In the genomic region with DNA sequence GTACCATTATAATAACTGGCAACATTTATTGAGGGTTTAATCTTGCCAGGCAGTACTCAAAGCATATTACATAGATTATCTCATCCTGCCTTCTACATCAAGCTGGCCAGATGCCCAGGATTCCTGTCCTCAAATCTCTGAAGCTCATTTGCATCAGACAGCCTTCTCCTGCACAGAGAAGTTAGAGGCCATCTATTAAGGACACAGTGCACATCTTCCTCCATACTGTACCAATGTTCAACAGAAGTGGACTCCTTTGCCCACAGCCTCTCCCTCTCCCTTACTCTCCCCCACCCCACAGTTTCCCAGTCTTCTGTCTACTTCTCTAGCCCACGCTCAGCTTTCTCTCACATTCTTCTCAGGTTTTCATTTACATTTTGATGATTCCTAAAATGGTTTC, we compare ENCODE assay signal across 17 mouse cellular contexts.
A peak's percentile ranks its signal among the peaks of the same experiment; 100 is the strongest.
DNase-seq lines count a peak whose midpoint lies in the region; ATAC-seq and TF ChIP-seq lines count a peak whose summit lies in the region.
"Had no signal": no experiment of that assay in that cellular context is flagged by ENCODE, and none has a peak within 500 bp of the region (broad histone marks: within the 10 kb centered on the region; RNA-seq: fewer than 3 reads in every experiment).

No protein-coding gene starts in this region.

- H3K4me3 ChIP-seq in forebrain, embryonic 13.5 days: no peak overlapping the region
- H3K4me3 ChIP-seq in forebrain, embryonic 10.5 days: no peak overlapping the region
- H3K4me3 ChIP-seq in layer of hippocampus, adult 2 months: no peak overlapping the region
- H3K4me3 ChIP-seq in intestine, embryonic 15.5 days (replicated peaks): no peak overlapping the region
- H3K4me3 ChIP-seq: embryonic facial prominence, embryonic 12.5 days; gastrocnemius, adult 2 months; stomach, embryonic 15.5 days had no signal

- WGBS in forebrain, embryonic 13.5 days: 95% methylated on average over 1 of the region's 1 CpGs
- 96% methylated on average over 1 of the region's 1 CpGs for WGBS in forebrain, embryonic 10.5 days
- 73% methylated on average over 1 of the region's 1 CpGs for WGBS in intestine, embryonic 15.5 days

- no peak for TF ChIP-seq CTCF in layer of hippocampus, adult 2 months (conservative IDR thresholded peaks at IDR 0.05)

- DNase-seq in forebrain, embryonic 10.5 days (ENCODE audit: extremely low spot score, low spot score): no peak
- DNase-seq in layer of hippocampus, adult 9-11 months: peak; percentile 20
- no peak for DNase-seq in layer of hippocampus, adult 2 months (ENCODE audit: low spot score in 2 of 2)
- peak; percentile 28 for DNase-seq in Muller cell, postnatal 12 days (ENCODE audit: inconsistent ontology term)
- DNase-seq in retina, postnatal 1 day: peak; percentile 9
- DNase-seq in natural killer cell, adult 2 months (ENCODE audit: low spot score in 2 of 2): no peak
- DNase-seq: adrenal gland, adult 2 months; cerebellum, adult 2 months; gastrocnemius, adult 2 months; heart, postnatal 14 days; kidney, adult 18-20 months had no signal

- ATAC-seq in forebrain, embryonic 13.5 days: 0 out of 2 replicates have a peak, but pooled peaks have one; percentile 16
- ATAC-seq in intestine, embryonic 15.5 days: no peak

- no peaks in the 10 kb centered on the region for H3K4me1 ChIP-seq in forebrain, embryonic 13.5 days
- no peaks in the 10 kb centered on the region; the same call in 1 of the 2 replicates for H3K4me1 ChIP-seq in forebrain, embryonic 10.5 days
- no peaks in the 10 kb centered on the region for H3K4me1 ChIP-seq in intestine, embryonic 15.5 days (replicated peaks)
- H3K4me1 ChIP-seq: stomach, embryonic 15.5 days had no signal

- H3K9ac ChIP-seq in forebrain, embryonic 13.5 days: no peak overlapping the region
- no peak overlapping the region for H3K9ac ChIP-seq in intestine, embryonic 15.5 days
- H3K9ac ChIP-seq: embryonic facial prominence, embryonic 12.5 days; stomach, embryonic 15.5 days had no signal

- no peak overlapping the region for H3K4me2 ChIP-seq in forebrain, embryonic 13.5 days
- no peak overlapping the region for H3K4me2 ChIP-seq in intestine, embryonic 15.5 days (replicated peaks)
- H3K4me2 ChIP-seq: embryonic facial prominence, embryonic 12.5 days; liver, embryonic 11.5 days; stomach, embryonic 15.5 days had no signal

- no peaks in the 10 kb centered on the region for H3K36me3 ChIP-seq in forebrain, embryonic 13.5 days (ENCODE audit: poor library complexity, severe bottlenecking)
- no peaks in the 10 kb centered on the region for H3K36me3 ChIP-seq in forebrain, embryonic 10.5 days (replicated peaks)
- no peaks in the 10 kb centered on the region for H3K36me3 ChIP-seq in intestine, embryonic 15.5 days
- H3K36me3 ChIP-seq: embryonic facial prominence, embryonic 12.5 days; G1E; stomach, embryonic 15.5 days had no signal

- no peaks in the 10 kb centered on the region for H3K27me3 ChIP-seq in forebrain, embryonic 13.5 days
- no peaks in the 10 kb centered on the region for H3K27me3 ChIP-seq in forebrain, embryonic 10.5 days (ENCODE audit: poor library complexity, severe bottlenecking)
- no peaks in the 10 kb centered on the region for H3K27me3 ChIP-seq in intestine, embryonic 15.5 days (replicated peaks)
- H3K27me3 ChIP-seq: embryonic facial prominence, embryonic 12.5 days; stomach, embryonic 15.5 days had no signal

- no peaks in the 10 kb centered on the region for H3K9me3 ChIP-seq in forebrain, embryonic 13.5 days (replicated peaks)
- H3K9me3 ChIP-seq in forebrain, embryonic 10.5 days: no peaks in the 10 kb centered on the region
- H3K9me3 ChIP-seq in intestine, embryonic 15.5 days: no peaks in the 10 kb centered on the region
- H3K9me3 ChIP-seq: embryonic facial prominence, embryonic 12.5 days; stomach, embryonic 15.5 days had no signal

- H3K27ac ChIP-seq in forebrain, embryonic 13.5 days: no peak overlapping the region
- no peak overlapping the region for H3K27ac ChIP-seq in forebrain, embryonic 10.5 days
- no peak overlapping the region for H3K27ac ChIP-seq in layer of hippocampus, adult 2 months
- H3K27ac ChIP-seq in intestine, embryonic 15.5 days: no peak overlapping the region
- H3K27ac ChIP-seq: embryonic facial prominence, embryonic 12.5 days; gastrocnemius, adult 2 months; stomach, embryonic 15.5 days had no signal

Comparison
In these comparisons a context has a peak if more than half of its experiments do, and no peak if none do; other contexts are left out.
1. DNase-seq: peak in layer of hippocampus, adult 9-11 months (single experiment), Muller cell, postnatal 12 days (single experiment) and retina, postnatal 1 day (single experiment); none in forebrain, embryonic 10.5 days (single experiment), layer of hippocampus, adult 2 months (0 of 2) and natural killer cell, adult 2 months (0 of 2).